Mouse (Mus musculus) heart, adult 2 months (tissue): ENCODE measurements around the gene Rpl13a.

Source experiments
- CTCF ChIP-seq: fragments of 200-600 bp; IDR thresholded peaks from 2 replicates; pipeline ENCODE4 v1.8.1; 2022; ENCODE audit warnings: antibody characterized with exemption, mild to moderate bottlenecking, moderate library complexity
- EP300 ChIP-seq: fragments of 200-500 bp; IDR thresholded peaks from 2 replicates; pipeline ENCODE4 v1.6.1; 2011; ENCODE audit warnings: low read depth, low read length, control low read depth; ENCODE audit not compliant: insufficient read depth

DNA sequence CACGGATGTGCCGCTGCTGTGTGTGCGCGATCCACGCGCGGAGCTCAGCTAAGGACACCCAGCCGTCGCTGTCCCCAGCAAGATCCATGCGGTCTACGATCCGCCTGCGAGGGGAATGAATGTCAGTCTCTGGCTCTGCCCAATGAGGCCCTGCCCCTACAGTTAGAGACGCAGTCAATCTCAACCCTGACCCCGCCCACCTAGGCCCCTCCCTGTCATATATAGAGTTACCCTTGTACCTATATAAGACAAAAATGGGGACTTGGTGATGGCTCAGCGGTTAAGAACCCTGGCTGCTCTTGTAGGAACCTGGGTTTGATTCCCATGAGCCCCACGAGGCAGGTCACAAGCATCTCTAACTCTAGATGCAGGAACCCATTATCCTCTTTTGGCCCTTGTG lies 40.0 kb downstream of the Rpl13a start:
- TF ChIP-seq CTCF (no peak), EP300 (no peak)
